Mouse (Mus musculus) stomach, postnatal 0 days (tissue): ENCODE data around the gene Dtx1. TPM values are rescaled to one million over a fixed set of nuclear protein-coding genes. Genes with fewer than 3 reads are reported as not detected.

Experiments
- ATAC-seq: fragments of 200-750 bp; cut with Nextera tagmentation; 2 replicates; pipeline ENCODE4 v1.8.0; 2017; ENCODE audit not compliant: low FRiP score, low TSS enrichment
- DNase-seq: peaks from one replicate; pipeline ENCODE4 v3.0.0-alpha.2; 2016; ENCODE audit warnings: low spot score
- H3K27ac ChIP-seq: fragments of 300-500 bp; sonication (generic); replicated peaks from 2 replicates; pipeline ENCODE4 v1.5.1; 2014; ENCODE audit warnings: mild to moderate bottlenecking, control low read depth
- H3K27me3 ChIP-seq: fragments of 300-500 bp; sonication (generic); 2 replicates; pipeline ENCODE4 v1.6.1; 2014; ENCODE audit warnings: low read length; ENCODE audit not compliant: control insufficient read depth, insufficient read depth
- H3K36me3 ChIP-seq: fragments of 300-500 bp; sonication (generic); 2 replicates; pipeline ENCODE4 v1.6.1; 2014; ENCODE audit warnings: low read length, mixed read lengths; ENCODE audit not compliant: control insufficient read depth, insufficient read depth
- H3K4me1 ChIP-seq: fragments of 300-500 bp; sonication (generic); replicated peaks from 2 replicates; pipeline ENCODE4 v1.6.1; 2014; ENCODE audit warnings: antibody characterized with exemption; ENCODE audit not compliant: control insufficient read depth, insufficient read depth
- H3K4me2 ChIP-seq: fragments of 300-500 bp; sonication (generic); replicated peaks from 2 replicates; pipeline ENCODE4 v1.6.1; 2014; ENCODE audit warnings: low read depth, mild to moderate bottlenecking, control low read depth, moderate library complexity
- H3K4me3 ChIP-seq: fragments of 300-500 bp; sonication (generic); 2 replicates; pipeline ENCODE4 v1.5.1; 2014; ENCODE audit warnings: low read depth, low read length, control low read depth
- H3K9ac ChIP-seq: fragments of 300-500 bp; sonication (generic); 2 replicates; pipeline ENCODE4 v1.6.1; 2014; ENCODE audit warnings: mild to moderate bottlenecking, low read length, control low read depth, mixed read lengths
- H3K9me3 ChIP-seq: fragments of 300-500 bp; sonication (generic); 2 replicates; pipeline ENCODE4 v1.6.1; 2016; ENCODE audit warnings: low read length; ENCODE audit not compliant: control insufficient read depth
- CTCF ChIP-seq: IDR thresholded peaks from 2 replicates; pipeline ENCODE4 v1.5.1; 2016; ENCODE audit warnings: antibody characterized with exemption, low read depth, mild to moderate bottlenecking, moderate library complexity
- EP300 ChIP-seq: optimal IDR thresholded peaks from 2 replicates; pipeline ENCODE3; 2016; ENCODE audit warnings: antibody characterized with exemption
- WGBS: fragments of 180-500 bp; shearing (Covaris S2); extraction: QIAGEN DNeasy Blood & Tissue Kit; methylation state at CpG from one replicate; pipeline ENCODE4 v1.1.7; 2014; 5-methylcytosine and 5-hydroxymethylcytosine counted together
- polyA plus RNA-seq: library from polyadenylated mRNA; unstranded; fragments of >200 nt; fragmentation: Nextera tagmentation; extraction: Ambion mirVana; gene quantifications from 2 replicates; pipeline ENCODE4 v1.2.1, GENCODE M21; 2015

The Dtx1 gene
- polyA plus RNA-seq, 1 experiment from 2014 or later = 2.0 TPM

DNA sequence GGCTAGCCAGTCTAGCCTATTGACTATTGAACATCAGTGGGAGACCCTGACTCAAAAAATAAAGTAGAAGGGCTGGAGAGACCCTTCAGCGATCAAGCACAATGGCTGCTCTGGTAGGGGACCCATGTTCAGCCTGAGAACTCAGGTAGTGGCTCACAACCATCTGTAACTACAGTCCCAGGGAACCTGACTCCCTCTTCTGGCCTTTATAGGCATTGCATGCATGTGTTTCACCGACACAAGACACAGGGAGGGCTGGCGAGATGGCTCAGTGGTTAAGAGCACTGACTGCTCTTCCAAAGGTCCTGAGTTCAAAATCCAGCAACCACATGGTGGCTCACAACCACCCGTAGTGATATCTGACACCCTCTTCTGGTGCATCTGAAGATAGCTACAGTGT is 30.4 kb upstream of the Dtx1 start:
- DNase-seq (peak; percentile 39), ATAC-seq (no peak)
- Histone ChIP-seq H3K9ac (no peak overlapping the region), H3K27ac (no peak overlapping the region), H3K4me2 (no peak overlapping the region), H3K27me3 (no peaks in the 10 kb centered on the region), H3K9me3 (no peaks in the 10 kb centered on the region), H3K36me3 (no peaks in the 10 kb centered on the region), H3K4me1 (no peaks in the 10 kb centered on the region), H3K4me3 (no peak overlapping the region)
- WGBS = 26% methylated on average over 4 of the region's 4 CpGs
- TF ChIP-seq CTCF = peak; percentile 70
- no peak for TF ChIP-seq EP300

DNA sequence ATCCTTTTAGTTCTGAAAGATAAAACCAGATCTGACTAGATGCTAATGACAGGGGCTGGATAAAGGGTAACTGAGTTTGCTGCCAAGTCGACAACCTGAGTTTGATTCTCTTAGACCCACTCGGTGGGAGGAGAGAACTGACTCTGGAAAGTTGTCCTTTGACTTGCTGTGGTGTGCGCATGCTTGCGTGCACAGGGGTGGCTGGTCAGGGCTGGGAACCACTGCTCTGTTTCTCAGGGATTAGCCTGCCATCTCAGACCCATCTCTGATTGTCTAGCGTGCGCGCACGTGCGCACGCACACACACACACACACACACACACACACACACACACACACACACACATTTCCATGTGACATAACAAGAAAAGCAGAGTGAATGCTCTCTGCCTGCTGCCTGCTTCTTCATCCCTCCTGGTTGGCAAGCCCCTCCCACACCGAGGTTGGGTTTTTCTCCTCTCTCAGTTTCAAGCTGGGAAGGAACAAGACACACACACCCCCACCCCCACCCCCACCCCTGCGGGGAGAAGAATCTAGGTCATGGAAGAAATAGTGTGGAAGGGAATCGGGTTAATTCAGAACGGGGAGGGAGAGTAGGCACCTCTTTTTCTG is 22.8 kb upstream of the Dtx1 start:
- no peaks in the 10 kb centered on the region for H3K36me3 ChIP-seq
- H3K4me2 ChIP-seq = no peak overlapping the region
- DNase-seq (no peak), ATAC-seq (no peak)
- no peak overlapping the region for H3K4me3 ChIP-seq
- H3K9me3 ChIP-seq = no peaks in the 10 kb centered on the region
- no peak overlapping the region for H3K9ac ChIP-seq
- no peaks in the 10 kb centered on the region for H3K27me3 ChIP-seq
- H3K27ac ChIP-seq = no peak overlapping the region
- 67% methylated on average over 14 of the region's 14 CpGs for WGBS
- TF ChIP-seq EP300 (no peak), CTCF (no peak)
- no peaks in the 10 kb centered on the region for H3K4me1 ChIP-seq

DNA sequence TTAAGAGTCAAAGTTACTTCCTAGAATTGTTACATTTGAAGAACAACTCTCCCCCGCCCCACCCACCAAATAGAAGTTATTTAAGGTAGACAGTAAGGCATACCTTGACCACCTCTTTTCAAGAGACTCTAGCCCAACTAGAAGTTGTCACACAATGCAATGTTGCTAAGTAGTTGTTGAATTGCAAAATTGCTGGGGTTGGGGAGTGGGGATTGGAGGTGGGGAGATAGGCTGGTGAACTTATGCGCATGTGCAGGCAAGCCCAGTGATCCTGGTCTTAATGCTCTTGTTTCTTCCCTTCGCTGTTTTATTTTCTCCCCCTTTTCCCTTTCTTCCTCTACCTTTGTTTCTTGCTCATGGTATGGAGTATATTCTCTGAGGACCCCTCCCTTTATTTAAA is 22.0 kb upstream of the Dtx1 start:
- Histone ChIP-seq H3K27me3 (no peaks in the 10 kb centered on the region), H3K9ac (no peak overlapping the region), H3K9me3 (no peaks in the 10 kb centered on the region), H3K4me3 (no peak overlapping the region), H3K27ac (no peak overlapping the region), H3K4me2 (no peak overlapping the region), H3K4me1 (no peaks in the 10 kb centered on the region), H3K36me3 (no peaks in the 10 kb centered on the region)
- TF ChIP-seq EP300 = no peak
- no peak for TF ChIP-seq CTCF
- 90% methylated on average over 3 of the region's 3 CpGs for WGBS
- no peak for ATAC-seq
- DNase-seq = no peak

DNA sequence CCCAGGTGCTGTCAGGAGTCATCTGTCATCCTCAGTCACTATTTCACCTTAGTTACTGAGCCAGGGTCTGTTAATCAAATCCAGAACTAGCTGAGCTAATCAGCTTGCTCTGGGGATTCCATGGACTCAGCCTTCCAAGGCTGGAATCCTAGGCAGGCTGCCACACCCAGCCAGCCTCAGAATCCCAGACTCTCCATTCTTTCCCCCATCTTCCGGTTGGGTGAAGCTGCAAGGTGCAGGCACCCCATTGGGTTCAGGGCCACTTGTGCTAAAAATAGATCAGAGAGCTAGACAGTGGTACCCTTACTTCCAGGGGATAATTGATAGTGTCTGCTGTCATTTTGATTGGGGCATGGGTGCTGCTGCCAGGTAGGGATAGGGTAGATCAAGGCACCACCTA is 21.0 kb upstream of the Dtx1 start:
- no peak overlapping the region for H3K4me2 ChIP-seq
- no peak overlapping the region for H3K9ac ChIP-seq
- WGBS = 57% methylated on average over 1 of the region's 1 CpGs
- no peaks in the 10 kb centered on the region for H3K9me3 ChIP-seq
- ATAC-seq (no peak), DNase-seq (no peak)
- H3K4me1 ChIP-seq = no peaks in the 10 kb centered on the region
- H3K27me3 ChIP-seq = no peaks in the 10 kb centered on the region
- H3K4me3 ChIP-seq = no peak overlapping the region
- TF ChIP-seq CTCF = no peak
- H3K36me3 ChIP-seq = no peaks in the 10 kb centered on the region
- H3K27ac ChIP-seq = no peak overlapping the region

DNA sequence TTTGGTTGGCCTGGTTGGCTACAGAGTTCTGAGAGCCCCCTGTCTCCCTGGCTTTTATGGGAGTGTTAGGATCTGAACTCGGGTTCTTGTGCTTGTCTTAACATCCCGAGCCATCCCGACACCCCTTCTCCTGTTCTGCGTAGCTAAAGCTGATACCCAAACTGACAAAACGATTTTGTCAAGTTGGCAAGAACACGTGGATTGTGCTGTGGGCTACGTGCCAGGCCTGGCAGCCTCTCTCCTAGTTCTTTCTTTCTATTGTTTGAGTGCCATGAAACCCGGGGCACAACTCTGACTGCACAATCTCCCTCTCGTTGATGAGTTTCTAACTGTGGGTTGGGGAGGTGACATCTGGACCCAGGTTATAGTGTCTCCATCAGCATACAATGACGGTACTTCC is 17.6 kb upstream of the Dtx1 start:
- Histone ChIP-seq H3K9ac (no peak overlapping the region), H3K4me1 (no peaks in the 10 kb centered on the region), H3K4me2 (no peak overlapping the region), H3K27me3 (no peaks in the 10 kb centered on the region), H3K4me3 (no peak overlapping the region), H3K27ac (no peak overlapping the region), H3K9me3 (no peaks in the 10 kb centered on the region), H3K36me3 (no peaks in the 10 kb centered on the region)
- ATAC-seq (no peak), DNase-seq (no peak)
- WGBS = 59% methylated on average over 10 of the region's 10 CpGs
- TF ChIP-seq EP300 (no peak), CTCF (no peak)

DNA sequence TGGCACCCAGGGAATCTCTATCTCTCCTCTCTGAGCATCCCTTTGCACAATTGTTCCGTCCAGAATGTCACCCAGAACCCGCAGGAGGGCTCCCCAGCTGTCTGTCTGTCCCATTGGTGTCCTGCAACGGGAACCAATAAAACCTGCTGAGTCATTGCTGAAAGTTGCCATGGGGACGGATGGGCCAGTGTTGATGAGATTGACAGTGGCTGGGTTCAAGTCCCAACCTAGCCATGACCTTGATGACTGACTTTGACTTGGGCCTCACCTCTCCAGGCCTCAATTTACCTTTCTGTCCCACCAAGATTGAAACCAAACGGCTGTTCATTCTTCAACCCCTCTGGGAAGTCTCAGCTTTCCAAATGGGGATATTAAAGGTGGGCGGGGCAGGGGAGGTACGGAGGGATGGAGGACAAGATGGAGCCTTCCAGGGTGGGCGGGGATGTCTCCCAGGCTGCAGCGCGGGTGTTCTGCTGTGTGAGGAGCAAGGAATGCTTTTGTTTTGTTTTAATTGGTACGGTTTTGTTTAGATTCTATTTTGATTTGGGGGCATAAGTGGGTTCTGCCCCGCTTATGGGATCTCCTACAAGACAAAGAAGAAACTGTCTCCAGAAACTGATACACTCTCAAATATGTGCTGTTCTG is 14.2 kb upstream of the Dtx1 start:
- Histone ChIP-seq H3K4me2 (no peak overlapping the region), H3K4me3 (no peak overlapping the region), H3K9ac (no peak overlapping the region), H3K9me3 (no peaks in the 10 kb centered on the region), H3K27me3 (no peaks in the 10 kb centered on the region), H3K4me1 (no peaks in the 10 kb centered on the region), H3K36me3 (no peaks in the 10 kb centered on the region), H3K27ac (no peak overlapping the region)
- ATAC-seq = no peak
- TF ChIP-seq EP300 = no peak
- no peak for TF ChIP-seq CTCF
- 57% methylated on average over 12 of the region's 12 CpGs for WGBS
- DNase-seq = no peak
